Mouse (Mus musculus) neutrophil, adult 65 days (primary cell): ENCODE results near the gene Fes. TPM values are rescaled to one million over a fixed set of nuclear protein-coding genes. Genes with fewer than 3 reads are reported as not detected.

Source experiments
- total RNA-seq: library from RNA; stranded (reverse); gene quantifications from 2 replicates; pipeline ENCODE4 v1.2.4, GENCODE M21; 2023

Gene Fes
- total RNA-seq = 584 and 690 TPM in 2 replicates

GRCm38 (mm10) chr7:80387633-80388543 is at the start of gene Fes:
Gene Fes (minus strand): TSS chr7:80387946.

GRCm38 (mm10) chr7:80405188-80405695 is 17.5 kb upstream of the Fes start, which contains the start of gene Furin:
Gene Furin (minus strand): TSS chr7:80405436.

GRCm38 (mm10) chr7:80371041-80371751 is 16.6 kb downstream of the Fes start, which contains the start of gene Man2a2:
Gene Man2a2 (minus strand): TSS chr7:80371375.

GRCm38 (mm10) chr7:80342858-80343257 is 44.9 kb downstream of the Fes start, which contains the start of gene Hddc3:
Gene Hddc3 (plus strand): TSS chr7:80343104.

GRCm38 (mm10) chr7:80340793-80341192 is 47.0 kb downstream of the Fes start, which contains the start of gene Unc45a:
Gene Unc45a (minus strand): TSS chr7:80341005.

Other genes starting within 250 kb of the Fes start
- 26.1 and 31.5 TPM in 2 replicates for gene Sema4b, start 201.1 kb downstream of the Fes start, total RNA-seq
- gene Cib1, start 155.1 kb downstream of the Fes start, total RNA-seq = 85.6 and 88.1 TPM in 2 replicates
- 1.3 TPM in 2 replicates for gene Gdpgp1, start 155.1 kb downstream of the Fes start, total RNA-seq
- 0.38 TPM in 1 of 2 replicates, not detected in the other for gene Ttll13, start 141.6 kb downstream of the Fes start, total RNA-seq
- gene Ngrn, start 126.7 kb downstream of the Fes start, total RNA-seq = 11.3 and 14.8 TPM in 2 replicates
- 11.5 and 15.7 TPM in 2 replicates for gene Vps33b, start 118.3 kb downstream of the Fes start, total RNA-seq
- 75.8 and 85.9 TPM in 2 replicates for gene Prc1, start 93.5 kb downstream of the Fes start, total RNA-seq
- gene Rccd1, start 63.5 kb downstream of the Fes start, total RNA-seq = 2.7 and 2.9 TPM in 2 replicates
- gene Unc45a, start 46.9 kb downstream of the Fes start, total RNA-seq = 73.6 and 85.6 TPM in 2 replicates
- 2.9 and 8.2 TPM in 2 replicates for gene Hddc3, start 44.8 kb downstream of the Fes start, total RNA-seq
- 25.9 and 38.5 TPM in 2 replicates for gene Man2a2, start 16.6 kb downstream of the Fes start, total RNA-seq
- 208 and 299 TPM in 2 replicates for gene Furin, start 17.5 kb upstream of the Fes start, total RNA-seq
- gene Blm, start 147.2 kb upstream of the Fes start, total RNA-seq = 12.6 and 17.2 TPM in 2 replicates